Mouse (Mus musculus) frontal cortex, postnatal 36 days (tissue): ENCODE measurements at regions not wholly inside any gene's neighbourhood (a gene's known extent, or its start where the extent isn't known, plus 50 kb on each side); places are given as distances from the start of the nearest gene placed in this dataset.
A peak's percentile ranks its signal among the peaks of the same experiment; 100 is the strongest.
"Not testable (repeated sequence)": the region's sequence is repeated elsewhere in the genome, so short reads cannot be mapped to it uniquely, and the experiment has no call there.

ENCODE experiments used
- DNase-seq, 2 experiments: peaks; one replicate each; pipeline ENCODE4 v3.0.0; 2022; ENCODE audit warnings: low spot score in 2 of 2

DNA sequence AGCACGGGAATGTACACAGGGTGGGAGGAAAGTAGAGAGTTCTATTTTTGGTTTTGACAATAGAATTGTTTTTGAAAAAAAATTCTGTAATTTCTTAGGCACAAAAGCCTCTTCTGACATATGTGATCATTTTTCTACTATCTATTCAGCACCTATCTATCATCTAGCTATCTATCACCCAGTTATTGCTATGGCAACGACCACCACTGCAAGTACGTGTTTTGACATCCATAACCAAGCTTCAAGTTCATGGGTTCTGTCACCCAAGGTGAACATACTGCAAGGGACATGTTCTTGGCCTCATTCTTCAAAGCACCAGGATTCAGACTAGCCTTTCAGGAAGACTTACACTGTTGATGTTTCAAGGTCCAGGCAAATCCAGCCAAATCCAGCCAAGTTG lies 238.4 kb upstream of the Rarb start:
- no peak for DNase-seq

DNA sequence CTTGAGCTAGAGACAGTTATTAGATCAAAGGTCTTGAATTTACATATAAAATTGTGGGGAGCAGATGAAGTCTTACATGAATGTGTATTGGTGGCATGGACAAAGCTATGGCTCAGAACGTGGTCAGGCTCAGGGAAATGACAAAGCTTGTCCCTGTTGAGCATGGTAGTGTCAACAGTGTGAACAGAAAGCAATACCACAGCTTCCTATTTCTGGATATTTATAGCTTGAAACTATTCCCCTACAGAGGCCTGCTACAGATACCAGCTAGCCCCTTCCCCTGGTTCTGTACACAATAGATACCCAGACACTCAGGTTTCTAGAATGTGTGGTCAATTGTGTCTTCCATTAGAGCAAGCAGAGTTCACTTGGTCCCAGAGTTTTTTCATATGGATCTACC lies 236.8 kb upstream of the Rarb start:
- DNase-seq: no peak

DNA sequence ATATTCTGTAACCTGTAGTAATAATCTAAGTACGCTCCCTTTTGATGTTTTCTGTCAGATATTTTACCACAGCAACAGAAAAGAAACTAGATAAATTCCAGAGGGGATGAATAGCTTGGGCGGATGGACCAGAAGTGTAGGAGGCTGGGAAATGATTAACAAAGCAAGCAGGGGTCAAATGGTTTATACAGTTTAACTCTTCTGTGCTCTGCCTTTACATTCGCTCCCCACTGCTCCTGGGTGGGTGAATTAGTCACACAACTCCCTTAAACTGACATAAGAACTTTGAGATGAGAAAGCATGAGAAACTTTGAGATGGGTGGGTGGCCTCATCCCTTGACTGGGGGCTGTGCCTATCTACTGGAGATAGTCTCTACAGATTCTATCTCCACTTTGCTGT lies 235.4 kb upstream of the Rarb start:
- no peak for DNase-seq

DNA sequence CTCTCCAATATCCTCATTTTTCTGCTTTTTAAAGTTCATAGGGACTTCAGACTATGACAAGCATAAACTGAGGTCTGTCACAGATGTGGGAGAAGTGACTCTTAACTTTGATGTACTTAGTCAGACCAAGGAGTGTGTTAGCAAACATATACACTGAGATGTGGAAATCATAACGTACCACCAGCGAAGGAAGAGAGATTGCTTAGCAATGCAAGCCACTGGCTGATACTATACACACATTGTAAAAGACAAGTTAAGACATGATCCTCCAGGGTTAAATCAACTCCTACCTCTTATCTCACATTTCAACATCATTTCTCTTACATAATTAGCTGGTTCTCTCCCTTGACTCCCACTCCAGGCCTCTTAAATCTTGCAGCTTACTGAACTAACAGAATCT lies 227.9 kb upstream of the Rarb start:
- no peak for DNase-seq

DNA sequence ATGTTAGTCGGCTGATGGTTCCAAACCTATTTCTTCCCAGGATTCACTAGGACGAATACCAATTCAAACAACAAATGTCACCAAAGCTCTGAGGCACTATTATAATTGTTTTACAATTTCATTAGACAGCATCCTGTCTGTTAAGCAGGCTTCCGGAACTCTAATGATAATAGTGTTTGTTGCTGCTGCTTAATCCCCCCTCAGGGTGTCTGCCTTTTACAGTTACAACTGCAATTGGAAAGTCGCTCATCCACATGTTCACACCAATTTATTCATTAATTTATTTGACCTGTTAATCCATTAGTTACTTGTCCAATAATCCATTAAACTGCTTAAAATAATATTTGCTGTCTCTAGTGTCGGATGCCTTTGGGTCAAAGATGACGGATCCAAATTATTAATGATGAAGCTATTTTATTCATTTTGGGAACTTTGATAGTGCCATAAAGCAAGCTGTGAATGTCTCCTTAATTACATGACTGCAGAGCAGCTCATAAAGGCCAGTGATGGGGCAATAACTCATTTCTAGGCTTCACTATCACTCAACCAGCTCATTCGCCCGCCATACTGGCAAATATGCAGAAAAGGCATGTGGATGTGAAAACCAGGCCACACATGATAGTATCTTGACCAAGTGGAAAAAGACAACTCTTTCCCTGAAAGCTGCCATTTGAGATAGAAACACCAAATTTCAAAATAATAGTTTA lies 226.6 kb upstream of the Rarb start:
- no peak for DNase-seq

DNA sequence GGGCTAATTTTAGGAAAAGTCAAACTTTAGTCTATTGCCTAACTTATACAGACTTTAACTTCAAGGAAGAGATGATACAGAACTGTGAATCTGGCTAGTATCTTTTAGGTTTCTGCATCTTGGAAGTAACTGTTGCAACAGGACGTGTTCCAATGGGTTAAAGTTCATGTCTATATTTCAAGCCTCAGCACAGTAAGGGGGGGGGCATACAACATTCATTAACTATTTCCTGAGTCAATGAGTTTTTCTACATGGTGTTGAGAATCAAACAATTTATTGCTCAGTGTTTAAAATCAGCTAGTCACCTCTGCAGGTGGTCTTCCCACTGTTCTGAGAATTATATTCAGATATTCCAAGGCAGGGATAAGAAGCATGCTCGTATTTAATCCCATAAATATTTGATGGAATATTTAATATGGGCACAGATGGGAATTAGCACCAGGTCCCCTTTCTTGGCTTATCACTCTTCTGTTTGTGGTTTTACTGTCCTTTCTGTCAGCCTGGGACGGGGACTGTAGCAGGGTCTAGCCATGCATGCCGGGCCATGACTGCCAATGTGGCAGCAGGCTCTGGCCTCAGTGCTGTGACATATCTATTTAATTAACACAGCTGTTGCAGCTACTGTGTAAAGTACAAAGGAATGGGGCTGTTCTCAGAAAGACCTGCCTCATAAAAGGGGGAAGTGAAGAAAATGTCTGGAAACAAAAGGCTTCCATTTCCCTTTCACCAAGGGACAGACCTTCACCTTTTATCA lies 201.8 kb upstream of the Rarb start:
- DNase-seq: no peak

DNA sequence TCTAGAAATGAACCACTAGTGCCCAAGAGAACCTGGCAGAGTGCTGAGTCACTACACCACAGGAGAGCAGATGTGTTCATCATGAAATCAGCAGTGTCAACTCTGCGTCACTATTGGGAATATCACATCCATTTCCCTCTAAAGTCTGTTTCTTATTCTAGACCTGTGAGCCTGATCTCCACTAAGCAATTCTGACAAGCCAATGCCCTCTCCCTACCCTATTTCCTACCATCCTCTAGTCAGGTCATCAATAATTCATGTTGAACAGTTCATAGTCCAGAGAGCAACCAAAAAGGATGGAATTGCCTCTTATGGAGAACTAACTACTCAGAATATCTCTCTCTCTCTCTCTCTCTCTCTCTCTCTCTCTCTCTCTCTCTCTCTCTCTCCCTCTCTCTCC lies 194.0 kb upstream of the Rarb start:
- DNase-seq: no peak

DNA sequence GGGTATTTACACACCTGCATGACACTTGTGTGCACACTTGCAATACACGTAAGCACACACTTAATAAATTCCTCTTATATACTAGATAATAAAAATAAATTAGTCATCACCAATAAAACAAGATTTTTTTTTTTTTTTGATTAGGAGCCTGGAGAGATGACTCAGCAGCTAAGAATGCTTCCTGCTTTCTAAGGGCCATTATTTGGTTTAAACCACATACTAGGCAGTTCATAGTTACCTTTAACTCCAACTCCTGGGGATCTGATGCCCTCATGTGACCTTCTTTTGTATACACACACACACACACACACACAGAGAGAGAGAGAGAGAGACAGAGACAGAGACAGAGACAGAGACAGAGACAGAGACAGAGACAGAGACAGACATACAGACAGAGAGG lies 193.2 kb upstream of the Rarb start:
- DNase-seq: no peak

DNA sequence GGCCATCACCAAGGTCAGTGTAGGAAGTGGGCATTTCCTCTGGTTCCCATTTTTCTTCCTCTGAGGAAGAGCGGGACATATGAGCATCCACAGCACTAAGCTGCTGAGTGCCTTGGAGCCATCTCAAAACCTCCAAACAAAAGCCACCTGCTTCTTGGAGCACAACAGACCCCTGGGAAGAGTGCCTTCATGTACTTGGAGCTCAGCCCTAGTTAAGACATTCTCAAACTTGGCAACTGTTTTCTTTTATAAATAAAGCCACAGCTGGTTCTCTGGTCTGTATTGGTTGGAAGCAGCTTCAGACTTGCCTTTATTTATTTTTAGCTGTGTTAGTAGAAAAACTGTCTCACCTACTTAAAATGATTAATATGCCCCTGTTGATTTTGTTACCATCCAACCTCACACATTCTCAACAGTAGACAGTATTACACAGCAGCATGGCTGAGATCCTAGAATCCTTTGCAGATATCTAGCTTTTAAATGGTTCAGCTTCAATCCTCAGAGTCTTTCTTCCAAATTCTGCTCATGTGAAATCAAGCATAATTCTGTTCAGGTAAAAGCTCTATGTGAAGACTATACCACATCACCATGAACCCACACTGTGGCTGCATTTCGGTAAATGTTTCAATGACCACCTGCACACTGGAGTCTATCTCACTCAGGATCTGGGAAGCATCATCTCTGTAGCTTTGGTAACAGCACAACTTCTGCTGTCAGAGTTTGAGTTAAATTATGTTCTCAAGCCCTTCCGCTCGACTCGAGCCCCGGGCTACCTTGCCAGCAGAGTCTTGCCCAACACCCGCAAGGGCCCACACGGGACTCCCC lies 186.4 kb upstream of the Rarb start:
- peak in 1 of 2 experiments; percentile 2 for DNase-seq

DNA sequence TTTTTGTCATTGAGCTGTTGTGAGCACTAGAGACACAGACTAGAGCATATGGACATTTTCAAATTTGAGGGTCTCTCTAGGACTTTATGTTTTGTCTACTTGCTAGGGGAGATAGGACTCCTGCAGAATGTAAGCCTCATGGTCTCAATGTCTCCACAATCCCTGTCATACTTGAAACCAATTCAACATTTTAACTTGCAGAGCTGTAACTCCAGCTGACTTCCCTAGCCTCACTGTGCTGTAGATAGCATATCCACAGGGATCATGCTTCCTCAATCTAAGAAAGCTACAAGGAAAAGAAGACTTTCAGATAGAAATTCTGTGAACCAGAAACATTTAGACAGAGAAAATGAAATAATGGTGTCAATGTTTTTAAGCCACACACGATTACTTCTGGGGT lies 185.8 kb upstream of the Rarb start:
- no peak for DNase-seq

DNA sequence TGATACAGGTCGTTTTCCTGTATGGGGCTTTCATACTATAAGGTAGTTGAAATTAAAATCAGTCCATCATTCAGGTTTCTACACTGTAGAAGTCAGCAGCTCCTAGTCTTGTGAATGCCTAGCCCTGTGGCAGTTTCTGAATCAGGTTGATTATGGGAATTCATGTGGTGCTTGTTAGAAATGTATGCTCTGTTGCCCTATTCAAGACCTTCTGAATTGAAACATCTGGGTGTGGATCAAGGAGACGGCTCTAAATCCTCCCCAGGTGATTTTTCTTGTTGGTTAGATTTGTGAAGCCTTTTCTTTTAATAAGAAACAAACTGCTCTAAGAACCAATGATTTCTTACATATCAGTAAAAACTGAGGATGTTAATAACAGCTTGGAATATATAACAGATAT lies 177.8 kb upstream of the Rarb start:
- DNase-seq: no peak

DNA sequence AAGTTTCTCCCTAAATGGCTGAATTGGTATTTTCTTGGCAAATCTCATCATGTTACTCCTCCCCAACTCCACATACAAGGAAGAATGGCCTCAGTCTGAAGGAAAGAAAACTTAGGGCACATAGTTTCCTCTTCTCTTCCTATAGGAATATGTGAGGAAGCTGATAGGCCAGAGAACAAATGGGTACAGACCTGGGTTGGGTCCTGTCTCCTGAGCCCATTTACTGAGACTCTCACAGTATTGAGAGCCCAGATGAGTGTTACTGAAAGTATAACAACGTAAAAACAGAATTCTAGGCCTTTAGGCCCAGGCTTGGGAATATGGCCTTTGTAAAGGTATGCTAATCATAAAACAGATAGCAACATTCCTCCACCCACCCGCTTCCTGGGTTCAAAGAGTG lies 152.0 kb upstream of the Rarb start:
- not testable (repeated sequence) for DNase-seq

DNA sequence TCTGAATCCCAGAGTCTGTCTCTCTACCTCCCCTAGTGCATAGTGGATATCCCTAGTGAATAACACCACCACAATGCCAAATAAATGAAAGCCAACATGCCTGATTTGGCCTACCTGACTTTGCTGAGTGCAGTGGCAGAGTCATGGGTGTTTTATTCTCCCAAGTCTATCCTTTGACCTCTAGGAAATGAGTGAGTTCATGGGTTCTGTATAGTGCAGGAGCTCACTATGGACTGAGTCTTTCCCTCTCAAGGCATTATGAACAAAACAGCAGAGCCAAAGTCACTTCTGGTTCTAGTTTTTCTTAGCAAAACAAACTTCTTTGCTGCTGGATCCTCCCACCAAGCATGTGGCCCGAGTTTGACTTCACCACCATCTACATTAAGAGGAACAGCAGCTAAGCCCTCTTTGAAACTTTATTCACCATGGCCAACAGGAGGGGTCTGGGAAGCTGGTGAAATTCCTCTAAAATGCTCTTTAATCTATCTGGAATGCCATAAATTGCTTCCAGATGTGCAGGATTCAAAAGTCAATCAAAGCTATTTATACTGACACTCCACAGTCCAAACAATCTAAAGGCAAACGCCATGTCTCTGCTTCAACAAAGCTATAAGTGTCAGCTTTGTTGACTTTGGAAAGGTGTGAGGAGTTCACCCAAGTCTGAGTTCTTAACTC lies 145.9 kb upstream of the Rarb start:
- no peak for DNase-seq

DNA sequence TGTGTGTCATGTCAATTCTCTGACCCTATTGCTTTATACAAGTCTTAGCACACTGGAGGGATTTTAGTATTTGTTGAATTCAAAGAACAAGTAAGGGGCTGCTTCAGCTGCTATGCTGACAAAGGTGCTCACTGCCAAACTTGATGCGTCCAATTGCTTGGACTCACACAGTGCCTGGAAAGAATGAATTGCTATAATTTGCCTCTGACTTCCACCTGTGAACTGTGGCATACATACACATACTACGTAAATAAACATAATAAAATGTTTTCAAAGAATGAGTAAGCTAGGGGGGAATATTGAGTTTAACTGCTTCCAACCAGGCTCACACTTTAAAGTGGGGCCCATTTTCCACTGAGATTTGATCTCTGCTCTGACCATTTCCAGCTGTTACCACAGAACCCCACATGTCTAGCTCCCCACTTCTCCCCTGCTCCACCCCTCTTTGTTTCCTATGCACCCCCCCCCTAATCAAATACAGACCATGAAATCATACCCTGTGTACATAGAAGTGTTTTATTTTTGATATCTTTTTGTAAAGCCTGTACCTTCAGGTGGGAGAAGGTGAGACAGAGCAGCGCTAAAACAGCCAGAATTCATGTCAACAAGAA lies 143.4 kb upstream of the Rarb start:
- no peak for DNase-seq

DNA sequence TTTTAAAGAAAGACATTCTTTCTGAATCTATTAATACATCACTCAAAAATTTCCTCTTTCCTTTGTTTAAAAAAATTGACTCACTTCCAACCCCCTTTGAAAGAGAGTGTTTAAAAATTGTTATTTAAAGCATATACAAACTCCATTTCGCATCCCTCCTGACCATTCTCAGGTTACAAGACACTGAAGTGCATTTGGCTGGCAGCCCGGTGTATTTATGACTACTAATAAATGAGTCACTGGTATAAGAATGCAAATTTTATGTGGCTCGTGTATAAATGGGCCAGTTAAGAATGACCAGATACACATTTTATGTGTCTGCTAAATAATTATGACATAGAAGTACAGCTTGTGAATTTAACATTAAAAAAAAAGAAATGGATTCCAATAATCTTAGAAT lies 138.8 kb upstream of the Rarb start:
- DNase-seq: no peak

DNA sequence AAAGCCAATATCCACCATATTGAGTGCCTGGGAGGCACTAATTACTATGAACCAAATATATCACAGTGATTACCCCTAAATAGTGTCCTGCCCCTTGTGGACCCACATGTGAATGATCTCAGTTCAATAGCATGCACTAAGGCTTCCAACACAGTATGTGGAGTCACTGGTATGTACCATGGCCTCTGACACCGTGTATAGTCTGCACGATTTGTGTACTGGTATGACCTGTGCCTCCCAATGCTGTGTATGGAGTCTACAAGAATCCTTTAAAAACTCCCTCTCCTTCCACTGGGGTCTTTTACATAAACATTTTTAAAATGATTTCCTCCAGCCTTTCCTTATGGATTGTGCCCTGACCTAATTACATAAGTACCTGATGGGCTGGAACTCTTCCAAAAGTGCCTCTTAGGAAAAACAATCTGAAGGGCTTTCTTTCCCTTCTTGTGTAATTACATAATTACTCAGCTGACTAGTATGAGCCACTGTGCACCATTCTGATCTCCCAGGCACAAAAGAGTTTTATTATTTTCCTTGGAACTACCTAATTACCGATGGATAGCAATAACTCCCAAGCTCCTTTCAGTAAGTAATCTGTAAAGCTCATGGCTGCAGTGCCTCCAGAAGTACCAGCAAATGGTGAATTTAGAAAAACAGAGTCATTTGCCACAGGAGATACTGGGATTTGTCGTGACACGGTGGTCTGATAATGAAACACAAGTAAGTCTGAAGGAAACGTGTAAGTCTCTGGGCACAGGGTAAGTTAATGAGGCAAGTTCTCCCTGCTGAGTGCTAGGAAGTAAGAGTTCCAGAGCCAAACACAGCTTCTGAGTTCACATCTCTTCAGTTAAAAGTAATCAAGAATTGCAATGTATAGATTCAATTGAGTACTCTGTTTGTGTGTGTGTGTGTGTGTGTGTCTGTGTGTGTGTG lies 135.8 kb upstream of the Rarb start:
- DNase-seq: no peak

DNA sequence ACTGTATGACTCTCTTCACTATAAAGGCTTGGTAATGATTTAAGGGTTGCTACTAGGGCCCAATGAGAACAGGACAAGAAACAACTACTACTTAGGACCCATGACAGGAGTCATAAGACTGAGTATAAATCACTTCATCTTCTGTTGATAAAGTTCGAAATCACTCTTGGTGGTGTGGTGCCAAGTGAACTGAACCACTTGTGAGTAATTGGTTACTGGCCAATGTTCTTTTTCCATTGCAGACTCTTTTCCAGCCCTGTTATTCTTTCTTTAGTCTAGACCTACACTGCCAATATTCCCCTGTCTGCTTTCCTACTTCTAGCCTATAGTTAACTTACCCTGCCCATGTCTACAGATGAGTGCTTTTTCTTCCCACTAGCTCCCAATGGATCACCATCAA lies 129.8 kb upstream of the Rarb start:
- DNase-seq: no peak

DNA sequence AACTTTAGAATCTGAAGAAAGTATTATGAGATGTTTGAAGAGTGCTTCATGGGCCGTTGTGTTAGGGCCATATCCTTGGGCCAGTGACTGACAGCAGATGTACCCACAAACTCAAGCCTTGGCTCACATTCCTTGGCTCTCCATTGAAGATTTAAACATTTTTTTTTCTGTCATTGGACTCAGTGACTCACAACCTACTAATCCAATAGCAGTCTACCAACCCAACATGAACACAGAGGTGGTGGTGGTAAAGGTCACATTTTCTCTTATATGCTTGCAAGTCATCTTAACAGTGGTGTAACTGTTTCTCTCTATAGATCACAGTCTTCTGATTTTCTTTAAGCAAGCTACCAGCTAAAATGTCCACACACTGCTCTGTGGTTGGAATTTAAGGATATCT lies 125.5 kb upstream of the Rarb start:
- DNase-seq: no peak

DNA sequence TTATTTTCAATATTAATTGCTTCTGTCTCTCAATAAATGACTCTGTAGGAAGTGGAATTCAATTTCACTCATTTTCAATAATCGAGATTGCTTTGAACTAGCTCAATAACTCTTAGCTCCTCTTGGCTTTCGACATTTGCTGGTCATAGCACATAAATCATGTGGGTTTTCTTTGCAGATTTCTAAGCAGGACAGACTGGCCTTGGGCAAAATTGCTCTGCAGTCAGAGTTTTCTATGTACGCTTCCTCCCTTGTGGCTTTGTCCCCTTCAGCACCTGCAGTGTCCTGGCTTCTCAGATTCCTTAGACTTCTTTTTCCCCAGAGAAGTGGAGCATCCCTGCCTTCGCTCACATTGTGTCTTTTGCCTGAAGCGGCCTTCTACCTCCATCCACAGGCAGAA lies 124.6 kb upstream of the Rarb start:
- DNase-seq: no peak

DNA sequence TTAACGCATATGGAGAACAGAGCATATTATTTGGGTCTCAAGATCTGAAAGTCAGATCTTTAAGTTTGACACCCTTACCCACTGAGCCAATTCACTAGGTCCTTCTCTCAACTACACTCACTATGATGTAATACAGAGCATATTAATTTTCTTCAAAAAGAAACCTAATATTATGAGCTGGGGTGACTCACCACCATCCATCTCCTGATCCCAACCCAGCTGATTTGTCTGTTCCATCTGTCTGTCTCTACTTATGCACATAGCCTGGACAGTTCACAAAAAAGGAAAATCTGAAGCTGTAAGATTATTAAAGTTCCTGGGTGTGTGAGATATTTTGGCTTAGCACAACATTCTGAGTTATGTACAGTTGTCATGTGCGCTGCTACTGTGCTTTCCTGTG lies 108.2 kb upstream of the Rarb start:
- DNase-seq: no peak
